Mouse (Mus musculus) heart, adult 8-10 months (tissue): Measurements from ENCODE around the gene Adgre5. TPM values are rescaled to one million over a fixed set of nuclear protein-coding genes. Genes with fewer than 3 reads are reported as not detected.

Source experiments
- DNase-seq: peaks from one replicate; pipeline ENCODE4 v3.0.0; 2022; ENCODE audit warnings: low spot score
- microRNA-seq: library from miRNA; unstranded; fragments of <30 nt; microRNA quantifications from one replicate; pipeline ENCODE4 v1.2.0, GENCODE M21; 2022
- total RNA-seq, 4 experiments: library from RNA; stranded (reverse); gene quantifications; 2 replicates each; pipeline ENCODE4 v1.2.4; 2022

Gene Adgre5
- total RNA-seq, 4 experiments from 2014 or later = 42.4 to 50.4 (median 43.5) TPM

DNA sequence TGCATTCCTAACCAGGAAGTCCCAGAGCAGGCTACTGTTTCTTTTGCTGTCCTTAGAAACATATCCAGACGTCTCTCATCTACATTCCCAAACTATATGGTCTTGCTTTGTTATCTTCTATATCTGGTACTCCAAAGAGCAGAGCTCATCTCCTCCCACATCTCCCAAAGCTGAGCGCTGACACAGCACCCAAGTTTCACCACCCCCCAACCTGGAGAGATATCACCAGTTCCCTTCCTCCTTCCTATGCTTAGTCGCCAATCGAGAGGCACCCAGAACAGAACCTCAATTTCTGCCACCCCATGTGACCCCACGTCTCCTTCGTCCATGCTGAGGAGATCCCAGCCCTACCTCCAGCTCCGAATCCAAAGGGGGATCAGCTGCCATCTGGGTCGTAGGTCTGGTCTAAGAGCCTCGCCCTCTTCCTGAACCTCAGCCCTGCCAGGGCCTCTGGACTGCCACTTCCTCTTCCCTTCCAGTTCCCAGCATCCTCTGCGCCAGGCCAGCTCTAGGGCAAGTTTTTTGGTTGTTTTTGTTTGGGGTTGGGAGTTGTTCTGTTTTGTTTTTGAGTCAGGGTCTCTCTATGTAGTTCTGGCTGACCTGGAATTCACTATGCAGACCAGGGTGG lies 47.4 kb downstream of the Adgre5 start:
- DNase-seq = peak; percentile 40

DNA sequence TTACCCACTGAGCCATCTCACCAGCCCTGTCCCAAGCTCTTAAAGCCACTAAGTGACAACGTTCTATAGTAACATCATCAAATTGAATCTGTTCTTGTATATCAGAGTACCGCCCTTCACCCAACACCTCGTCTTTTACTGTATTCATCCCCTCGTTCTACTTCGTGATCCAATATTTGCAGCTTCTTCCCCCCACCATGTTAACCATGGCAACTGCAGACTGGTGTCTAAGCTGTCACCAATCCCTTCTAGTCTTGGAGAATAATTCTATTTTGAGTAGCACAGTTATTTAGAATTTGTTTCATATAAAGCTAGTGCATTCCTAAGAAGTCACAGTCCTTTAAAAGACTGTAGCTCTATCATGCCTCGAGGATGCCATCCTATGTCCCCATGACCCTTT lies 51.9 kb downstream of the Adgre5 start:
- no peak for DNase-seq

- no peak for DNase-seq
Observed at GRCm38 (mm10) chr8:83684517-83684916, 56.6 kb downstream of the Adgre5 start.

- DNase-seq = no peak
Observed at GRCm38 (mm10) chr8:83681099-83681498, 60.0 kb downstream of the Adgre5 start.

DNA sequence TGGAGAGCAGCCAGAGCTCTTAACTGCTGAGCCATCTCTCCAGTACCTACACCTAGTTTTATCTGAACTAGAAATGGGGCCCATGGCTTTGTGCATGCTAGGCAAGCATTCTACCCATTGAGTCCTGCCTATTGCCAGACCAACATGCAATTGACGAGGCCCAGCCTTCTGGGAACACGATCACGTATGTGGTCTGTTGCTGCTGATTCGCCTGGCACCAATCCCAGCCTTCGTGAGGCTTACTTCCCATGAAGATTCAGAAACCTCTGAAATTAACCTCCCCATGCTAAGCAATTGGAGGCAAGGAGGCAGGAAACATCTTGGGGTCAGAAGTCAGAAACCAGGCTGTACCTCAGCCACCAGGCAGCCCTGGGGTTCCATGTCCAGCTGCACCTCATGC lies 60.5 kb downstream of the Adgre5 start:
- no peak for DNase-seq

DNA sequence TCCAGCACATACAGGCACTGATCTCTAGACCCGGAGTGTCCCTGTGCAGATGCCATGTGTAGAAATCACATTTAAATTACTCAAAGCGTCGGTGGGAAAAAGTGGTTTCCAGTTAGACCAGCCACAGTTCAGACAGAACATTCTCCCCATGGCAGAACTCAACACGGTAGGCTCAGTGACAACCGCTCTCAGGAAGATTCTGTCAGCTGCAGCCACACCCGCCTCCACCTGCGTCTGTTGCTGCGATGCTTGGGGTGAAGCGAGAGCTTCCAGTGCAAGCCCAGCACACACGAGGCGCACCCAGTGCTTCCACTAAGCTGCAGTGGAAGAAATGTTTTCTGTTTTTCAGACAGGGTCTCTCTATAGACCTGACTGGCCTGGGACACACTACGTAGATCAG lies 61.3 kb downstream of the Adgre5 start:
- DNase-seq = no peak

- DNase-seq = no peak
Observed at GRCm38 (mm10) chr8:83674497-83674896, 66.6 kb downstream of the Adgre5 start.

Small RNAs within 50 kb of the gene (microRNA-seq; reads per million reads assigned to microRNA genes)
- not detected for gene Mir1668

Other genes starting within 250 kb of the Adgre5 start
- not detected for gene Olfr370, start 205.5 kb downstream of the Adgre5 start, total RNA-seq
- 100 to 1,000 TPM; 561 to 765 (median 683) TPM for gene Ndufb7, start 174.7 kb downstream of the Adgre5 start, total RNA-seq
- gene Tecr, start 133.4 kb downstream of the Adgre5 start, total RNA-seq = 100 to 1,000 TPM; 539 to 688 (median 589) TPM
- 10 to 100 TPM; 11.0 to 14.2 (median 12.6) TPM for gene Dnajb1, start 133.1 kb downstream of the Adgre5 start, total RNA-seq
- gene Gipc1, start 88.6 kb downstream of the Adgre5 start, total RNA-seq = 10 to 100 TPM; 21.4 to 25.1 (median 23.3) TPM
- under 1 TPM; 0.17 to 0.57 (median 0.26) TPM for gene Ptger1, start 74.6 kb downstream of the Adgre5 start, total RNA-seq
- gene Pkn1, start 42.1 kb downstream of the Adgre5 start, total RNA-seq = 10 to 100 TPM; 44.0 to 47.6 (median 46.6) TPM
- 10 to 100 TPM; 14.2 to 17.0 (median 15.4) TPM for gene Ddx39, start 26.1 kb downstream of the Adgre5 start, total RNA-seq
- 10 to 100 TPM; 10.8 to 17.6 (median 14.2) TPM for gene Adgrl1, start 158.8 kb upstream of the Adgre5 start, total RNA-seq
- 1 to 10 TPM; 1.3 to 2.5 (median 1.9) TPM for gene Gm10644, start 213.9 kb upstream of the Adgre5 start, total RNA-seq
- gene Asf1b, start 214.2 kb upstream of the Adgre5 start, total RNA-seq = 1 to 10 TPM in 3 of 4 experiments, under 1 TPM in 1; 0.81 to 2.4 (median 1.7) TPM
- 100 to 1,000 TPM; 314 to 382 (median 360) TPM for gene Prkaca, start 231.7 kb upstream of the Adgre5 start, total RNA-seq